Mouse (Mus musculus) cortical plate, adult 2 months (tissue): ENCODE results near the gene Smndc1. TPM values are rescaled to one million over a fixed set of nuclear protein-coding genes. Genes with fewer than 3 reads are reported as not detected.

Experiments
- H3K27ac ChIP-seq: fragments of 200-500 bp; 2 replicates; pipeline ENCODE4 v1.5.1; 2012; ENCODE audit warnings: low read length, control low read depth, inconsistent platforms; ENCODE audit not compliant: insufficient read depth
- H3K4me1 ChIP-seq: fragments of 200-500 bp; 2 replicates; pipeline ENCODE4 v1.6.1; 2011; ENCODE audit warnings: low read length; ENCODE audit not compliant: control insufficient read depth, insufficient read depth
- H3K4me3 ChIP-seq: fragments of 200-500 bp; 2 replicates; pipeline ENCODE4 v1.5.1; 2011; ENCODE audit warnings: mild to moderate bottlenecking, low read length, control low read depth; ENCODE audit not compliant: insufficient read depth
- CTCF ChIP-seq: fragments of 200-500 bp; IDR thresholded peaks from 2 replicates; pipeline ENCODE4 v1.5.1; 2011; ENCODE audit warnings: mild to moderate bottlenecking, control low read depth, low read length; ENCODE audit not compliant: insufficient read depth; ENCODE audit errors: extremely low read depth
- POLR2A ChIP-seq: fragments of 200-500 bp; IDR thresholded peaks from 2 replicates; pipeline ENCODE4 v1.6.1; 2011; ENCODE audit warnings: mild to moderate bottlenecking, low read length, control low read depth; ENCODE audit not compliant: insufficient read depth; ENCODE audit errors: extremely low read depth
- polyA plus RNA-seq: library from polyadenylated mRNA; depleted of rRNA; stranded (reverse); fragments of >200 nt; gene quantifications from 2 replicates; pipeline ENCODE4 v1.2.3, GENCODE M21; 2012; rRNA removed

Smndc1 gene
- 19.9 TPM in 2 replicates for polyA plus RNA-seq

- H3K27ac ChIP-seq, result peak within 1 kb of the TSS; percentile 72
- H3K4me1 ChIP-seq, result no peaks in the 10 kb centered on the region
- H3K4me3 ChIP-seq, result peak within 1 kb of the TSS; percentile 49
- TF ChIP-seq CTCF (no peak), POLR2A (peak; percentile 78)
These were observed at the start of gene Smndc1 for GRCm38 (mm10) chr19:53390495-53391007. TSS of gene Smndc1 (minus strand) at chr19:53390578.

GRCm38 (mm10) chr19:53439340-53439739 is 49.0 kb upstream of the Smndc1 start:
- no peak for TF ChIP-seq POLR2A
- no peak for TF ChIP-seq CTCF
- no peak overlapping the region for H3K27ac ChIP-seq
- H3K4me3 ChIP-seq, result no peak overlapping the region
- no peaks in the 10 kb centered on the region for H3K4me1 ChIP-seq

GRCm38 (mm10) chr19:53437991-53438390 is 47.6 kb upstream of the Smndc1 start:
- TF ChIP-seq CTCF, result no peak
- TF ChIP-seq POLR2A, result no peak
- H3K4me1 ChIP-seq, result no peaks in the 10 kb centered on the region
- H3K27ac ChIP-seq, result no peak overlapping the region
- H3K4me3 ChIP-seq, result no peak overlapping the region

GRCm38 (mm10) chr19:53437311-53437958 is 47.1 kb upstream of the Smndc1 start:
- no peak for TF ChIP-seq POLR2A
- no peak overlapping the region for H3K27ac ChIP-seq

GRCm38 (mm10) chr19:53433949-53434689 is 43.7 kb upstream of the Smndc1 start:
- H3K27ac ChIP-seq, result no peak overlapping the region
- H3K4me3 ChIP-seq, result no peak overlapping the region
- TF ChIP-seq CTCF (no peak), POLR2A (no peak)
- 0 out of 2 replicates have a peak, but pooled peaks cover 2% of the 10 kb centered on the region for H3K4me1 ChIP-seq

More at GRCm38 (mm10) chr19:53437311-53437958, 47.1 kb upstream of the Smndc1 start:
- Histone ChIP-seq H3K4me3 (no peak overlapping the region), H3K4me1 (no peaks in the 10 kb centered on the region)

- H3K4me1 ChIP-seq, result peaks cover 13% of the 10 kb centered on the region
- H3K27ac ChIP-seq, result no peak overlapping the region
- TF ChIP-seq CTCF (no peak), POLR2A (no peak)
- no peak overlapping the region for H3K4me3 ChIP-seq
These were observed 40.6 kb upstream of the Smndc1 start for GRCm38 (mm10) chr19:53431003-53431402.

GRCm38 (mm10) chr19:53430356-53430755 is 40.0 kb upstream of the Smndc1 start:
- H3K27ac ChIP-seq, result no peak overlapping the region
- no peak overlapping the region for H3K4me3 ChIP-seq
- TF ChIP-seq POLR2A (peak; percentile 34; the same call in 1 of the 2 replicates), CTCF (no peak)
- H3K4me1 ChIP-seq, result peaks cover 13% of the 10 kb centered on the region

GRCm38 (mm10) chr19:53427817-53428216 is 37.4 kb upstream of the Smndc1 start:
- peaks cover 13% of the 10 kb centered on the region for H3K4me1 ChIP-seq
- H3K27ac ChIP-seq, result 0 out of 2 replicates have a peak overlapping the region, but pooled peaks have one; percentile 4
- no peak overlapping the region for H3K4me3 ChIP-seq
- no peak for TF ChIP-seq CTCF
- TF ChIP-seq POLR2A, result peak; percentile 70

- TF ChIP-seq POLR2A (no peak), CTCF (no peak)
- no peak overlapping the region for H3K4me3 ChIP-seq
- H3K4me1 ChIP-seq, result peaks cover 13% of the 10 kb centered on the region
- no peak overlapping the region for H3K27ac ChIP-seq
These were observed 37.0 kb upstream of the Smndc1 start for GRCm38 (mm10) chr19:53427346-53427745.
